Mouse (Mus musculus): ENCODE measurements around the gene Apc2. TPM values are rescaled to one million over a fixed set of nuclear protein-coding genes. Genes with fewer than 3 reads are reported as not detected.
"Not testable (repeated sequence)": the region's sequence is repeated elsewhere in the genome, so short reads cannot be mapped to it uniquely, and the experiment has no call there.

Apc2 gene
- 358 and 374 TPM in 2 replicates for total RNA-seq (2014; rRNA removed)
- polyA plus RNA-seq (2015; fragmentation: Nextera tagmentation; extraction: Ambion mirVana) = 81.3 and 97.6 TPM in 2 replicates

DNA sequence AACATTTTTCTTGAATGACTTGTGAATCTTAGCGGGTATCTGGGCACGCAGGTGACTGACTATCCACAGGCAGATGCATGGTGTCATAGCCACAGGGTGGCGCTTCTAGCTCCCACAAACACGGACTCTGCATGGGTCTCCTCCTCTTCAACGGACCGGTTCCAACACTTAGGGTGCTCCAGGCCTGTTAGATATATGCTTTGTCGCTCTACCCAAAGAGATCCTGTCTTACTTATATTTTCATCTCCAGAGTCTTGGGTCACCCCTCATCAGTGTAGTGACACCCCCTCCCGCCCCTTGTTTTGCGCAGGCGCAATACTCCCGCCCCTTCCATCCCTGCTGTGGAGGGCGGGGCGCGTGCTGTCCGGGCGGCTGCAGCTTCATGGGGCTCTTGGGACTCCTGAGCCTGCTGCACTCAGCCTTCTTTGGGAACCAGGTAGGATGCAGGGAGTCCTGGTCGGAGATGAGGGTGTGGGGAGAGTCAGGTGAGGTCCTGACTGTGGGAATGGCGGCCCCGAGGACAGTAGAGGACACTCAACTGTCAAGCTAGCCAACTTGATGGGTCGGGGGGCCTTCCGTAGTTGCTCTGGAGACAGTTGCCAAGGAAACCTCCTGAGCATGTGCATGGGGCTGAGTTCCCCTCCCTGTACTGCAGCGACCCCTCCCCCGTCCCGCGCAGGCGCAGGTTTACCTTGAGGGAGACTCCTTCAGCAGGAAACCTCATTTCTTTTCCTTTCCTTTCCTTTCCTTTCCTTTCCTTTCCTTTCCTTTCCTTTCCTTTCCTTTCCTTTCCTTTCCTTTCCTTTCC, at the start of gene Apc2:
Gene Apc2 (plus strand): TSS at position 360 of the 808 bp plus-strand sequence.
- Histone ChIP-seq H3K4me3 (ENCODE audit: low read length) (peak within 1 kb of the TSS; percentile 48), H3K9ac (replicated peaks; ENCODE audit: low read length) (peak within 1 kb of the TSS; percentile 64), H3K4me1 (ENCODE audit: insufficient read depth, low read length) (peaks cover 31% of the 10 kb centered on the region), H3K4me2 (ENCODE audit: low read depth, low read length) (peak within 1 kb of the TSS; percentile 79), H3K27ac (peak within 1 kb of the TSS; percentile 99), H3K36me3 (ENCODE audit: insufficient read depth, low read length) (peaks cover 10% of the 10 kb centered on the region; the same call in 1 of the 2 replicates), H3K9me3 (ENCODE audit: low read length) (no peaks in the 10 kb centered on the region), H3K27me3 (ENCODE audit: insufficient read depth, low read length) (no peaks in the 10 kb centered on the region)
- ATAC-seq (peak; percentile 52), DNase-seq (ENCODE audit: low spot score) (peak; percentile 94)
- peak; percentile 78 for TF ChIP-seq CTCF (IDR thresholded peaks at IDR 0.05; ENCODE audit: low read depth)
- WGBS = under 1% methylated on average over 26 of the region's 26 CpGs

DNA sequence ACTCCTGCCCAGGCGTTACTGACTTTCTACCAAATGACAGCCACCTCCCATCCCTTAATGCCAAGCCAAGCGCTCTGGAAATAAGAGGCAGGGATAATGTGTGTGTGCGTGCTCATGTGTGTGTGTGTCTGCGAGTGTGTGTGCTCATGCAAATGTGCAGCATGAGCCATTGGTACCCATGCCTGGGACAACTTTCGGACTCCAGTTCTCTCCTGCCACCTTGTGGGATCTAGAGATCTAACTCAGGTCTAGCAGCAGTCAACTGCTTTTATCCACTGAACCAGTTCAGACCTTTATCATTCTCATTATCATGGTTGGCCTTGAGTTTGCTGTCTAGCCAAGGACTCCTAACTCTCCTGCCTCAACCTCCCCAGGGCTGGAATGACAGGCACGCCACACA, 47.9 kb upstream of the Apc2 start:
- H3K4me1 ChIP-seq (ENCODE audit: insufficient read depth, low read length) = peaks cover 7% of the 10 kb centered on the region
- no peak overlapping the region for H3K9ac ChIP-seq (replicated peaks; ENCODE audit: low read length)
- no peak overlapping the region for H3K4me2 ChIP-seq (ENCODE audit: low read depth, low read length)
- no peaks in the 10 kb centered on the region for H3K27me3 ChIP-seq (ENCODE audit: insufficient read depth, low read length)
- ATAC-seq (no peak), DNase-seq (ENCODE audit: low spot score) (peak; percentile 75)
- peaks cover 11% of the 10 kb centered on the region for H3K36me3 ChIP-seq (ENCODE audit: insufficient read depth, low read length)
- H3K4me3 ChIP-seq (ENCODE audit: low read length) = no peak overlapping the region
- 29% methylated on average over 6 of the region's 6 CpGs for WGBS
- TF ChIP-seq CTCF (IDR thresholded peaks at IDR 0.05; ENCODE audit: low read depth) = peak; percentile 69
- H3K9me3 ChIP-seq (ENCODE audit: low read length) = no peaks in the 10 kb centered on the region
- H3K27ac ChIP-seq = no peak overlapping the region

DNA sequence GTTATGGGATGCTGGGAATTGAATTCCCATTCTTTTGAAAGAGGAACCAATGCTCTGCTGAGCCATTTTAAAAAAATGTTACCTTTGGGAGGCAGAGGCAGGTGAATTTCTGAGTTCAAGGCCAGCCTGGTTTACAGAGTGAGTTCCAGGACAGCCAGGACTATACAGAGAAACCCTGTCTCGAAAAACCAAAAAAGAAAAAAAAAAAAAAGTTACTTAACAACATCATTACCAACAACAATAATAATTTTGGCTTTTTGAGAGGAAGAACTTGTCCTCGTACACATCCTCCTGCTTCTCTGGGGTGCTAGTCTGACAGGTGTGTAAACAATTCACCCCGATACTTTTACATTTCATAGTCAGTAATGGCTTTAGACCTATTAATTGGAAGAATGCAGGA, 47.3 kb upstream of the Apc2 start:
- DNase-seq (ENCODE audit: low spot score); H3K4me1 ChIP-seq (ENCODE audit: insufficient read depth, low read length); H3K9ac ChIP-seq (replicated peaks; ENCODE audit: low read length); H3K27me3 ChIP-seq (ENCODE audit: insufficient read depth, low read length); H3K9me3 ChIP-seq (ENCODE audit: low read length); H3K27ac ChIP-seq; H3K36me3 ChIP-seq (ENCODE audit: insufficient read depth, low read length); ATAC-seq: not testable (repeated sequence)
- H3K4me3 ChIP-seq (ENCODE audit: low read length) = peak overlapping the region; percentile 81
- peak overlapping the region; percentile 90 for H3K4me2 ChIP-seq (ENCODE audit: low read depth, low read length)
- WGBS = 35% methylated on average over 3 of the region's 3 CpGs

DNA sequence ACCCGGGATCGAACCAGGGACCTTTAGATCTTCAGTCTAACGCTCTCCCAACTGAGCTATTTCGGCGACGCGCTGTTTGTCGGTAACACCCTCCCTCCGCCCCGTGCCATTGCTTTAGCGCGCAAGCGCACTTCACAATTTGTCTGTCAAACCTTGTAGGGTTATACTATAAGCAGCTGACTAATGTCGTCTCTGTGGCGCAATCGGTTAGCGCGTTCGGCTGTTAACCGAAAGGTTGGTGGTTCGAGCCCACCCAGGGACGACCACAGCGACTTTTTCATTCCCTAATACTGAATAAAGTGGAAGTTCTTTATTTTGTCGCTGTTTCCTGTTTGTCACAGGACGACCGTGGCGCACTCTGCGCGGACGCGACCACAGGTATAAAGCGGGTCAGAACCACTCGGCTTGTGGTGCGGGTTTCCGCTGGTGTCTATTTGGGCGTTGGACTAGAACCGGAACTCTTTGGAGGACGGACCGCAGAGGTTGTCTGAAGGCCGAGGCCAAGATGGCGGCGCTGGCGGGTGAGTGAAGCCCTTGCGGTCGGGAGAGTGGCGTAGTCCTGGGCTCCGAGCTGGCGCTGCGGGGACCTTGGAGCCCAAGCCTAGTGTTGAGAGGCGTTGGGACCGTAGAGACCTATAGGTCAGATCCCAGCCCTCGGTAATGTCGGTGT, 46.7 kb upstream of the Apc2 start, which contains the start of gene Ndufs7:
Gene Ndufs7 (plus strand): TSS at position 151 of the 670 bp plus-strand sequence.
- H3K9ac ChIP-seq (replicated peaks; ENCODE audit: low read length) = peak within 1 kb of the TSS; percentile 78
- DNase-seq (ENCODE audit: low spot score) (peak; percentile 95), ATAC-seq (peak; percentile 94)
- H3K36me3 ChIP-seq (ENCODE audit: insufficient read depth, low read length) = peaks cover 10% of the 10 kb centered on the region; the same call in 1 of the 2 replicates
- no peaks in the 10 kb centered on the region for H3K27me3 ChIP-seq (ENCODE audit: insufficient read depth, low read length)
- H3K4me2 ChIP-seq (ENCODE audit: low read depth, low read length) = peak within 1 kb of the TSS; percentile 90
- H3K4me3 ChIP-seq (ENCODE audit: low read length) = peak within 1 kb of the TSS; percentile 81
- TF ChIP-seq CTCF (IDR thresholded peaks at IDR 0.05; ENCODE audit: low read depth) = no peak; the same call in 1 of the 2 replicates
- peaks cover 7% of the 10 kb centered on the region for H3K4me1 ChIP-seq (ENCODE audit: insufficient read depth, low read length)
- no peaks in the 10 kb centered on the region for H3K9me3 ChIP-seq (ENCODE audit: low read length)
- under 1% methylated on average over 53 of the region's 53 CpGs for WGBS
- peak within 1 kb of the TSS; percentile 92 for H3K27ac ChIP-seq

DNA sequence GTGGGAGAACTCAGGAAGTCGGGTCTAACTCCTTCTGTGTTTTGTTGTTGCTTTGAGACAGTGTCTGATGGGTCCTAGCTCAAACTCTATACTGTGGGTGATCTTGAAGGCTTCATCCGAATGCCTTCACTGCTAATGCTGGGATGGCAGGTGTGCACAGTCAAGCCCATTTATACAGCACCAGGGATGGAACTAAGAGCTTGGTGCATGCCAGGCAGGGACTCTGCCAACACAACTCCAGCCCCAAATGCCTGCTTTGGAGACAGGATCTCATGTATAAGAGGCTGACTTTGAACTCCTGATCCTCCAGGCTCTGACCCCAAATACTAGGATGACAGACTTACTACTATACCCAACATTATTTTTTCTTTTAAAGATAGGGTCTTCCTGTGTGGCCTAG, 45.7 kb upstream of the Apc2 start:
- Histone ChIP-seq H3K4me2 (ENCODE audit: low read depth, low read length) (peak overlapping the region; percentile 90), H3K9ac (replicated peaks; ENCODE audit: low read length) (peak overlapping the region; percentile 78), H3K27ac (peak overlapping the region; percentile 92), H3K36me3 (ENCODE audit: insufficient read depth, low read length) (peaks cover 20% of the 10 kb centered on the region), H3K9me3 (ENCODE audit: low read length) (no peaks in the 10 kb centered on the region), H3K4me3 (ENCODE audit: low read length) (peak overlapping the region; percentile 81), H3K4me1 (ENCODE audit: insufficient read depth, low read length) (peaks cover 7% of the 10 kb centered on the region), H3K27me3 (ENCODE audit: insufficient read depth, low read length) (no peaks in the 10 kb centered on the region)
- TF ChIP-seq CTCF (IDR thresholded peaks at IDR 0.05; ENCODE audit: low read depth) = no peak
- no peak for DNase-seq (ENCODE audit: low spot score)
- no peak for ATAC-seq
- WGBS = 34% methylated on average over 2 of the region's 2 CpGs

DNA sequence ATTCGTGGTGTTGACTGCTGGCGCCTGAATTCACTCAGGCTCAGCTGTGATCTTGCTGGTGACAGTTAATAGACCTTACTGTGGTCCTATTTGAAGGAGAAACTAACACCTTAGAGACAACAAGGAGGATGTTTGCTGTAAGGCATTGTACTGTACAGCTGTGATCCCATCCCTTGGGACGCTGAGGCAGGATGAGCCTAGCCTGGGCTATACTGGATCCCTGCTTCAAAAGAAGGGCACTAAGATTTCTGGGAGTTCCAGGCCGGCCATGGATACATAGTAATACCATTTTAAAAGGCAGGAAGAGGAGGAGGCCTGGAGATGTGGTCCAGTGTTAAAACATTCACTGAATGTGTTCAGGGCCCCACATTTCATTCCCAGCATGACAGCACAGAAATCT, 45.2 kb upstream of the Apc2 start:
- Histone ChIP-seq H3K4me2 (ENCODE audit: low read depth, low read length) (peak overlapping the region; percentile 90), H3K36me3 (ENCODE audit: insufficient read depth, low read length) (peaks cover 25% of the 10 kb centered on the region), H3K9ac (replicated peaks; ENCODE audit: low read length) (no peak overlapping the region), H3K27ac (no peak overlapping the region), H3K27me3 (ENCODE audit: insufficient read depth, low read length) (no peaks in the 10 kb centered on the region), H3K4me3 (ENCODE audit: low read length) (peak overlapping the region; percentile 81; the same call in 1 of the 2 replicates), H3K9me3 (ENCODE audit: low read length) (no peaks in the 10 kb centered on the region), H3K4me1 (ENCODE audit: insufficient read depth, low read length) (peaks cover 7% of the 10 kb centered on the region)
- TF ChIP-seq CTCF (IDR thresholded peaks at IDR 0.05; ENCODE audit: low read depth) = no peak
- ATAC-seq (no peak), DNase-seq (ENCODE audit: low spot score) (no peak)
- 83% methylated on average over 4 of the region's 4 CpGs for WGBS

Data from hindbrain, postnatal 0 days (tissue).